Mouse (Mus musculus) heart, adult 2 months (tissue): ENCODE results near the gene Hmbs.

ENCODE experiments used
- CTCF ChIP-seq: fragments of 200-600 bp; IDR thresholded peaks from 2 replicates; pipeline ENCODE4 v1.8.1; 2022; ENCODE audit warnings: antibody characterized with exemption, mild to moderate bottlenecking, moderate library complexity
- EP300 ChIP-seq: fragments of 200-500 bp; IDR thresholded peaks from 2 replicates; pipeline ENCODE4 v1.6.1; 2011; ENCODE audit warnings: low read depth, low read length, control low read depth; ENCODE audit not compliant: insufficient read depth

GRCm38 (mm10) chr9:44327064-44327711, 16.8 kb downstream of the Hmbs start:
- TF ChIP-seq EP300 (0 out of 2 replicates have a peak, but pooled peaks have one; percentile 27), CTCF (no peak)
